Mouse (Mus musculus): ENCODE measurements around the gene Zfp57. TPM values are rescaled to one million over a fixed set of nuclear protein-coding genes. Genes with fewer than 3 reads are reported as not detected.
"Not testable (repeated sequence)": the region's sequence is repeated elsewhere in the genome, so short reads cannot be mapped to it uniquely, and the experiment has no call there.

Zfp57 gene
- polyA plus RNA-seq, 1 experiment from 2014 or later, result 236 TPM

DNA sequence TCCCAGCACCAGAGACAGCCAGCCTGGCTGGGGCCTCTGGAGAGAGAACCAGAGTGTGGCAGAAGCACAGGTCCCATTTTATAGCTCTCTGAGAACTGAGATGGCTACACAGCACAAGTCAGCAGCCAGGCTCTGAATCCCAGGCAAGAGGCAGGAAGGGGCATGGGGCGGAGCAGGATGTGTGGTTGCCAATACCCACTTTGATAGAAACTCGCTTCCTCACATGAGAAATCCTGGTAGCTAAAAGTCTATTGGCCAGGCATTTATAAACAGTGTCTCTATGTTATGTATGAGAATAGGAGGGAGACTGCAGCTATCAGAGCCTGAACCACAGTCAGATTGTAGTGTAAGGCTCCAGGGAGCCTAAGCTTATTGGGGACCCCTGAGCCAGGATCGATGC lies 28.2 kb upstream of the Zfp57 start:
- Histone ChIP-seq H3K4me1 (replicated peaks; ENCODE audit: control insufficient read depth, insufficient read depth, low read length) (no peaks in the 10 kb centered on the region), H3K9me3 (ENCODE audit: control insufficient read depth, low read length) (no peaks in the 10 kb centered on the region), H3K36me3 (replicated peaks; ENCODE audit: control insufficient read depth, insufficient read depth) (no peaks in the 10 kb centered on the region), H3K4me3 (replicated peaks; ENCODE audit: low read length) (no peak overlapping the region), H3K27me3 (ENCODE audit: control insufficient read depth, insufficient read depth, low read length) (no peaks in the 10 kb centered on the region), H3K9ac (no peak overlapping the region), H3K4me2 (replicated peaks) (no peak overlapping the region), H3K27ac (no peak overlapping the region)
- DNase-seq (ENCODE audit: low spot score) (no peak), ATAC-seq (ENCODE audit: low FRiP score) (no peak)
- WGBS, result 85% methylated on average over 3 of the region's 3 CpGs

DNA sequence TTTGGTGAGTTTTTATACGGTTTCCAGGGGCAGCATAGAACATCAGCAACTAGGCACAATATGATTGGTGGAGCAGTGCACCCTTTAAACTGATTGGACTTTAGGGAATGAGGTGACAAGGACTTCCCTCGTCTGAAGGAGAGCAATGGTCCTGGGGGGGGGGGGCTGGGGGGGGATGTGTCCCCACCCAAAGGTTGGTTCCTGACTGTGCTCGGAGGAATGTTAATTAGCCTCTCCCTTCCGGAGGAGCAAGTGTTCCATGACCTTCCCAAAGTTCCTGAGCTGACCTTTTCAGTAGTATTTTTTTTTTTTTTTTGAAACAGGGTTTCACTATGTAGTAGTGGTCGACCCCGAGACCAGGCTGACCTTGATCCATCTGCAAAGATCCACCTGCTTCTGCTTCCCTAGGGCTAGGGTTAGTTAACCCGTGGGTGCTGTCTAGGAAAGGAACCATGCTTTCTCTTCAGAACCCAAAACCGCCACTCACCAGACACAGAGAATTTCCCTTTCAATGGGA lies 27.6 kb upstream of the Zfp57 start:
- no peaks in the 10 kb centered on the region for H3K4me1 ChIP-seq (replicated peaks; ENCODE audit: control insufficient read depth, insufficient read depth, low read length)
- ATAC-seq (ENCODE audit: low FRiP score), result no peak
- H3K9ac ChIP-seq, result no peak overlapping the region
- H3K4me3 ChIP-seq (replicated peaks; ENCODE audit: low read length), result no peak overlapping the region
- no peak overlapping the region for H3K27ac ChIP-seq
- H3K36me3 ChIP-seq (replicated peaks; ENCODE audit: control insufficient read depth, insufficient read depth), result no peaks in the 10 kb centered on the region
- H3K4me2 ChIP-seq (replicated peaks), result no peak overlapping the region
- 70% methylated on average over 8 of the region's 8 CpGs for WGBS
- H3K9me3 ChIP-seq (ENCODE audit: control insufficient read depth, low read length), result no peaks in the 10 kb centered on the region
- H3K27me3 ChIP-seq (ENCODE audit: control insufficient read depth, insufficient read depth, low read length), result no peaks in the 10 kb centered on the region
- DNase-seq (ENCODE audit: low spot score), result no peak

DNA sequence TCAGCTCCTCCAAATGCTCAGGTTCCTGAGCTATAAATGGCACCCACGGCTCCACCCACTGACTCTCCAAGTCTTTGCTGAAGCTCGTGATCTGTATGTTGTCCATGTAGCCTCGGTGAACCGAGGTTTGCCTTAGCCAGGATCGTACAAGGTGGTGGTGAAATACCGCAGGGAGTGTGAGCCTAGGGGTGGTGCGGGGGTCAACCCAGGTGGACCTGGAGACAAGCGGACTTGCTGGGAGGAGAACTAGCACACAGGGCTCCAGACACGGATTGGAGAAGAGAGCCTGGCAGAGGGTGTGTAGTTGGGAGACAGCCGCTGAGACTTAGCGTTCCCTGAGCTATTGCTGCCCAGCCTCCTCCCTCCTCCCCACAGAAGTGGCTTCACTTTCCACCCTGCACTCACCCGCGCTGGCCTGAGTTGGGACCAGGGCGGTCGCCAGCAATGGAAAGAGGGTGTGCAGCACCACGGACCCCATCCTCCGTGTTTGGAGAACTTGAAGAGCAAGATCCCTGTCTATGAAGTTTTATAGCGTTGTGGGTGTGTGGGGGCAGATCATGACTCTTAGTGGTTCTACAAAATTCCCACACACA lies 19.6 kb upstream of the Zfp57 start, which contains the start of gene 2410137M14Rik:
2410137M14Rik (minus strand) TSS at position 17 of the 593 bp plus-strand sequence.
- 25% methylated on average over 18 of the region's 18 CpGs for WGBS
- Histone ChIP-seq H3K9ac (no peak within 1 kb of the TSS), H3K27me3 (ENCODE audit: control insufficient read depth, insufficient read depth, low read length) (no peaks in the 10 kb centered on the region)

DNA sequence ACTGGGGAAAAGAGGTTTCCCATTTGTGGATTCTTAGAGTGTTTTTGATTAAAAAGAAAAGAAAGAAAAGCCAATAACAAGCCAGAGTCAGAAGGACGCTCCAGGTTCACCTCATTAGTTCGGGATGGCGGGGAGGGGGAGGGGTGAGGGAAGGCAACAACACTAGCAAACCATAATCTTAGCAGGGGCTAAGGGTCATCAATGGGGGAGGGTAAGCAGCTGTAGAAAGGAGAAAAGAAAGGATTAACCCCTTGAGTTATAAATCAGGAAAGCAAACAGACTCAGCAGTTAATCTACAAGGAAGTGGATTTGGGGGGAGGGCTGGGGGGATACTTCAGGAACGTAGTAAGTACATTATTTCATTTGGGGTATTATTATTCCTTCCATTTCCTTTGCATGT lies 19.1 kb upstream of the Zfp57 start:
- H3K36me3 ChIP-seq (replicated peaks; ENCODE audit: control insufficient read depth, insufficient read depth), result no peaks in the 10 kb centered on the region
- no peak overlapping the region for H3K9ac ChIP-seq
- H3K27me3 ChIP-seq (ENCODE audit: control insufficient read depth, insufficient read depth, low read length), result no peaks in the 10 kb centered on the region
- ATAC-seq (ENCODE audit: low FRiP score) (no peak), DNase-seq (ENCODE audit: low spot score) (no peak)
- H3K27ac ChIP-seq, result no peak overlapping the region
- H3K9me3 ChIP-seq (ENCODE audit: control insufficient read depth, low read length), result no peaks in the 10 kb centered on the region
- H3K4me3 ChIP-seq (replicated peaks; ENCODE audit: low read length), result no peak overlapping the region
- WGBS, result 7% methylated on average over 4 of the region's 4 CpGs
- H3K4me2 ChIP-seq (replicated peaks), result no peak overlapping the region
- no peaks in the 10 kb centered on the region for H3K4me1 ChIP-seq (replicated peaks; ENCODE audit: control insufficient read depth, insufficient read depth, low read length)

More for the DNA sequence above, 19.6 kb upstream of the Zfp57 start, which contains the start of gene 2410137M14Rik:
- Histone ChIP-seq H3K4me1 (replicated peaks; ENCODE audit: control insufficient read depth, insufficient read depth, low read length) (no peaks in the 10 kb centered on the region), H3K27ac (no peak within 1 kb of the TSS), H3K4me3 (replicated peaks; ENCODE audit: low read length) (no peak within 1 kb of the TSS), H3K36me3 (replicated peaks; ENCODE audit: control insufficient read depth, insufficient read depth) (no peaks in the 10 kb centered on the region), H3K9me3 (ENCODE audit: control insufficient read depth, low read length) (no peaks in the 10 kb centered on the region), H3K4me2 (replicated peaks) (no peak within 1 kb of the TSS)
- ATAC-seq (ENCODE audit: low FRiP score) (no peak), DNase-seq (ENCODE audit: low spot score) (no peak)

DNA sequence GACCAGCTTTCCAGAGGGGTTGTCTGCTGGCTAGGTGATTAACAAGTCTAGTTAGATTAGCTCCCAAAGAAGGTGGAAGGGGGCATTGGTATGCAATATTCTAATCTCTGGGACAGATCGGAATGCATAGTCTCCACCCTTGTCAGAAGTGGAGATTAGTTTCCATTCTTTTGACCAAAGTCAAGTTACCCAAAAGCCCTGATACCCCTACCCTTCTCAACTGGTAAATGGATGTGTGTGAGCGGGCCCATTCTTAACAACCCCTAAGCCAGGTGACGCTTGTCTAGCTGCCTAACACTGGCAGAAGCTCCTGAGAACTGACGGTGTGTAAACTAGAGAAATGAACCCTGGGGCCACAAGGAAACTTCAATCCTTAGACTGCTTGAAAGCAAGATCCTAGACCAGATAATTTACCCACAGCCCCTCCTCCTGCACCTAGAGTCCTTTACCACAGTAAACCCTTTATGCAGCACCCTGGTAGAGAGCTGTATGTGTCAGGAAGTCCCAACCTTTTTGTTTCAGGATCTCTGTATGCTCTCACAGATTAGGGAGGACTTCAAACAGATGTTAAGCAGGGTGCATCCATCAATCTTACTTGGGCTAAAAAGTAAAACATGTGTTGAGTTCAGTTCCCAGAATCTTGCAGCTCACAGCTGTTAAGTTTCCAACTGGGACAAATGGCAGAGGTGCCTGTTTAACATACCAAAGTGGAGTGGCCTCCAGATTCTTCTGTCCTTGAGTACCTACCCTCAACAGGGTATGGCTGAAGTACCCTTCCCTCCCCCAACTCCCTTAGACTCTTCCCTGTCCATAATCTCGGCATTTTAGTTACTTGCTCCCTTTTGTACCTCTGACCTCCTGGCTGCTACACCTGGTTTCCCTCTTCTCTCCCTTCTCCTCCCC lies 18.5 kb upstream of the Zfp57 start:
- H3K36me3 ChIP-seq (replicated peaks; ENCODE audit: control insufficient read depth, insufficient read depth), result no peaks in the 10 kb centered on the region
- ATAC-seq (ENCODE audit: low FRiP score) (no peak), DNase-seq (ENCODE audit: low spot score) (no peak)
- peaks cover 3% of the 10 kb centered on the region for H3K27me3 ChIP-seq (ENCODE audit: control insufficient read depth, insufficient read depth, low read length)
- H3K4me2 ChIP-seq (replicated peaks), result no peak overlapping the region
- H3K27ac ChIP-seq, result no peak overlapping the region
- no peaks in the 10 kb centered on the region for H3K4me1 ChIP-seq (replicated peaks; ENCODE audit: control insufficient read depth, insufficient read depth, low read length)
- no peak overlapping the region for H3K9ac ChIP-seq
- no peak overlapping the region for H3K4me3 ChIP-seq (replicated peaks; ENCODE audit: low read length)
- WGBS, result 47% methylated on average over 5 of the region's 5 CpGs
- H3K9me3 ChIP-seq (ENCODE audit: control insufficient read depth, low read length), result no peaks in the 10 kb centered on the region

DNA sequence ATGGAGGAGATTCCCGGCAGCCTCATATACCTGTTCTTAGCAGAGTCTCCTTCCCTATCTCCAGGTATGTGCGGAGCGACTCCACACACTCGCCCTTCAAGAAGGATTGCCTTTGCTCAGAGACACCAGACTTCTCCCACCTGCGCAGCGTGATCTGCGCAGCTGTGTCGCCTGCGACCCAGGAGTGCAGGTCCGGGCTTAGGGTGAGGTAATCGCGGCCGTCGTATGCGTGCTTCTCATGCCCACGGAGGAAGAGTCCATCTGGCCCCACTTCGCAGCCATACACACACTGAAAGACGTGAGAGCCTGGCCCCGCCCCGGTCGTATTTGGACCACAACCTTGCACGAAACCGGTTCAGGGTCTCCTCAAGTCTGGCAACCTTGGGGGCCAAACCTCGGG lies 12.5 kb upstream of the Zfp57 start:
- H3K27me3 ChIP-seq (ENCODE audit: control insufficient read depth, insufficient read depth, low read length), result peaks cover 28% of the 10 kb centered on the region
- H3K4me3 ChIP-seq (replicated peaks; ENCODE audit: low read length), result no peak overlapping the region
- H3K4me1 ChIP-seq (replicated peaks; ENCODE audit: control insufficient read depth, insufficient read depth, low read length), result no peaks in the 10 kb centered on the region
- H3K9me3 ChIP-seq (ENCODE audit: control insufficient read depth, low read length), result no peaks in the 10 kb centered on the region
- no peak overlapping the region for H3K4me2 ChIP-seq (replicated peaks)
- H3K27ac ChIP-seq, result no peak overlapping the region
- H3K36me3 ChIP-seq (replicated peaks; ENCODE audit: control insufficient read depth, insufficient read depth), result no peaks in the 10 kb centered on the region
- H3K9ac ChIP-seq, result no peak overlapping the region
- DNase-seq (ENCODE audit: low spot score), result no peak
- WGBS, result 8% methylated on average over 24 of the region's 24 CpGs
- no peak for ATAC-seq (ENCODE audit: low FRiP score)

DNA sequence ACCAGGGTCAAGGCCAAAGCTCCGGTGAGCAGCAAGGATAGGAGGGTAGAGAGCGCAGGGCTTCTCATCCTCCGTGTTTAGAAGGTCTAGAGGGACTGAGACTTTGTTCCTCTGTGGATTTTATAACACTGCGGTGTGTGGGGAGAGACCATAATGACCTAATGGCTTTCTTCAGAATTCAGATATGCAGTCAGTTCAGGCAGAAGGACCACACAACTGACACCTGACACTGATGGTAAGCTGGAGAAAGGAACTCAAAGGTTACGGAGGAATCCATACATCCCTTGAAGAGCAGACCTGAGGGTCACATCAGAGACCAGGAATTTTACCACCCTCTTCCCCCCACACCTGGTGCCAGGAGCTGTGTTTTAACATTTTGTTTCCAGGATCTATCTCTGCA lies 11.5 kb upstream of the Zfp57 start, which contains the start of gene H2-M5:
H2-M5 (minus strand) TSS at position 101 of the 400 bp plus-strand sequence.
- Histone ChIP-seq H3K27ac (no peak within 1 kb of the TSS), H3K27me3 (ENCODE audit: control insufficient read depth, insufficient read depth, low read length) (peaks cover 28% of the 10 kb centered on the region), H3K9me3 (ENCODE audit: control insufficient read depth, low read length) (no peaks in the 10 kb centered on the region), H3K4me3 (replicated peaks; ENCODE audit: low read length) (no peak within 1 kb of the TSS), H3K4me2 (replicated peaks) (no peak within 1 kb of the TSS), H3K9ac (no peak within 1 kb of the TSS), H3K36me3 (replicated peaks; ENCODE audit: control insufficient read depth, insufficient read depth) (no peaks in the 10 kb centered on the region), H3K4me1 (replicated peaks; ENCODE audit: control insufficient read depth, insufficient read depth, low read length) (no peaks in the 10 kb centered on the region)
- ATAC-seq (ENCODE audit: low FRiP score) (no peak), DNase-seq (ENCODE audit: low spot score) (no peak)
- 25% methylated on average over 5 of the region's 5 CpGs for WGBS

DNA sequence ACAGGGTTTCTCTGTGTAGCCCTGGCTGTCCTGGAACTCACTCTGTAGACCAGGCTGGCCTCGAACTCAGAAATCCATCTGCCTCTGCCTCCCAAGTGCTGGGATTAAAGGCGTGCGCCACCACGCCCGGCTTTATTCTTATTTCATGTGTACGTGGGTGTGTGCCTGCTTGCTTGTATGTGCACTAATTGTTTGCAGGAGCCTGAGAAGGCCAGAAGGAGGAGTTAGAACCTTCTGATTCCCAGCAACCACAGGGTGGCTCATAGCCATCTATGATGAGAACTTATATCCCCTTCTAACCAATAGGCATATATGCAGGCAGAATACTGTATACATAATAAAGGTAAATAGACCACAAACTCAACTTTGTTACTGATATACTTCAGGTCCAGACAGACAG lies 10.3 kb upstream of the Zfp57 start:
- not testable (repeated sequence) for H3K4me3 ChIP-seq (replicated peaks; ENCODE audit: low read length); H3K4me1 ChIP-seq (replicated peaks; ENCODE audit: control insufficient read depth, insufficient read depth, low read length); H3K9ac ChIP-seq; H3K36me3 ChIP-seq (replicated peaks; ENCODE audit: control insufficient read depth, insufficient read depth); DNase-seq (ENCODE audit: low spot score); ATAC-seq (ENCODE audit: low FRiP score); H3K4me2 ChIP-seq (replicated peaks); H3K9me3 ChIP-seq (ENCODE audit: control insufficient read depth, low read length); H3K27ac ChIP-seq
- 94% methylated on average over 6 of the region's 6 CpGs for WGBS
- H3K27me3 ChIP-seq (ENCODE audit: control insufficient read depth, insufficient read depth, low read length), result peaks cover 28% of the 10 kb centered on the region

DNA sequence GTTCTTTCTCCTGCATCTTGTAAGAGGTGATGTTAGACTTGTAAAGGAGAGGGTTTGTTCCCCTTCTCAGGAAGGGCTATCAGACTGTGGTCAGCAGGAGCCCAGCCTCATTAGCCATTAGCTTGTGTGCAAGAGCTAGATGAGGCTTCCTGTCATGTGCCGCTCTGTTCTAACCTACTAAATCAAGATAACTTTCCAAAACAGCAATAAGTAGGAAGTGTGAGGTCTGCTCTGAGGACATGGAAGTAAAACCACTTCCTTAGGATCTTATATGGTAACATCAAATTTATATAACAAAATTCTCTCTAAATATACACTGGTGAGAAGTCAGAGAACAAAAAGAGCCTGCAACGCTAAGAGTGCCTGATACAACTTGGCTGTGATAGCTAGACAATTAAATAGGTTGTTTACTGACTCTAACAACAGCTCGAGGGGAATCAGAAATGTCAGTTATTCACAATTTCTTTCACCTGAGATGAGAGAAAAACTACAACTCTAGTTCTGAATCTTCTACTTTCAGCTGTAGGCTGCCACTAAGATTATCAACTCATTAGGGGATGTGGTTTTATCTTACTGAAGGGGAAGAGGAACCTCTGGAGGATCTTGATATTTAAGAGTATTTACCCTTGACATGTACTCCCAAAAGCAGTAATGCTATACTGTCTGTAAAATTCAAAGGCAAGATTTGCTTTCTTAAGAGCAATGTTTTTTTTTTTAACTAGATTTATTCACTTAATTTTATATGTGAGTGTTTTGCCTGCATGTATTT lies 8.4 kb upstream of the Zfp57 start:
- Histone ChIP-seq H3K27ac (no peak overlapping the region), H3K4me3 (replicated peaks; ENCODE audit: low read length) (no peak overlapping the region), H3K36me3 (replicated peaks; ENCODE audit: control insufficient read depth, insufficient read depth) (no peaks in the 10 kb centered on the region), H3K9ac (no peak overlapping the region), H3K27me3 (ENCODE audit: control insufficient read depth, insufficient read depth, low read length) (peaks cover 25% of the 10 kb centered on the region), H3K4me1 (replicated peaks; ENCODE audit: control insufficient read depth, insufficient read depth, low read length) (no peaks in the 10 kb centered on the region), H3K4me2 (replicated peaks) (no peak overlapping the region), H3K9me3 (ENCODE audit: control insufficient read depth, low read length) (no peaks in the 10 kb centered on the region)
- DNase-seq (ENCODE audit: low spot score), result no peak
- WGBS, result 76% methylated on average over 3 of the region's 3 CpGs
- ATAC-seq (ENCODE audit: low FRiP score), result no peak
